Comparison of ENCODE assay signal across 8 mouse cellular contexts in the genomic region with DNA sequence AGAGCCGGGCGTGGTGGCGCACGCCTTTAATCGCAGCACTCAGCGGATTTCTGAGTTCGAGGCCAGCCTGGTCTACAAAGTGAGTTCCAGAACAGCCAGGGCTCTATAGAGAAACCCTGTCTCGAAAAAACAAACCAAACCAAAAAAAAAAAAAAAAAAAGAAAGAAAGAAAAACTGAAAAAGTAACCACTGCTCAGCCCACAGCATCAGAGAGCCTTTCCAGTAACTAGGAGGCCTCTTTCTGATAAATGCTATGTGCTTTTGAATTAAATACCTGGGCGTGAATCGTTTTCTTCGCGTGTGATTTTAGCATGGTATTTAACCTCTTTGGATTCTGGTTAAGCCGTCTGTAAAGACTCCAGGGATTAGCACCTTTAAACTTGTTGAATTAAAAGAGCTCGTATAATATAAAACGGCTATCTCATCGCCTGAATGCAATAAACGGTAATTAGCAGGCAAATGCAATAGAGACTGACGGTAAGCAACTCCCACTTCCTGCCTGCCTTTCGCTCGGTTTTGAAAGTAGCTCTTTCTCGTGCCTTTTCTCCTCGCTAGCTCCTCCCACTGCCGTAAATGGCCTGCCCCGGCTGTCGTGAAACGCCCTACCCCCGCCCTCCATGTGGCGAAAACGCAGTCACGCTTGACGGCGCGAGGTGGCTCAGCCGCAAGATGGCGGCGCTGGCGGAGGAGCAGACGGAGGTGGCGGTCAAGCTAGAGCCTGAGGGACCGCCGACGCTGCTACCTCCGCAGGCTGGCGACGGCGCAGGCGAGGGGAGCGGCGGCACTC. TPM values are rescaled to one million over a fixed set of nuclear protein-coding genes. Genes with fewer than 3 reads are reported as not detected.
DNase-seq lines count a peak whose midpoint lies in the region; ATAC-seq and TF ChIP-seq lines count a peak whose summit lies in the region.

A gene (plus strand): TSS at position 651 of the 787 bp plus-strand sequence.

- DNase-seq in A20 (ENCODE audit: low read depth, low spot score), result peak; percentile 99
- DNase-seq in heart, adult 9 months (ENCODE audit: low spot score in 2 of 2), result peak; percentile 94 to 97
- DNase-seq in monocyte, adult 2 months (ENCODE audit: low read depth in 1 of 2, low spot score in 2 of 2), result peak; percentile 91 to 97
- DNase-seq in spleen, postnatal 36 days (ENCODE audit: low spot score in 2 of 2), result peak; percentile 98

- H3K36me3 ChIP-seq in kidney, embryonic 14.5 days (ENCODE audit: control insufficient read depth, insufficient read depth, low read length), result peaks cover 14% of the 10 kb centered on the region; the same call in 1 of the 2 replicates
- H3K36me3 ChIP-seq in limb, embryonic 15.5 days, result peaks cover 12% of the 10 kb centered on the region

- TF ChIP-seq POLR2A in bone marrow macrophage, adult 2 months (IDR thresholded peaks at IDR 0.05; ENCODE audit: borderline replicate concordance, low read depth, low read length), result no peak
- peak; percentile 97 for TF ChIP-seq POLR2A in embryonic fibroblast, embryonic 13.5 days (IDR thresholded peaks at IDR 0.05; ENCODE audit: low read depth, low read length)

- peak within 1 kb of the TSS; percentile 90 for H3K9ac ChIP-seq in kidney, embryonic 14.5 days (ENCODE audit: low read depth, low read length)
- H3K9ac ChIP-seq in limb, embryonic 15.5 days, result peak within 1 kb of the TSS; percentile 90

- 11% methylated on average over 46 of the region's 49 CpGs for WGBS in kidney, embryonic 14.5 days
- 9% methylated on average over 48 of the region's 49 CpGs for WGBS in limb, embryonic 15.5 days

- H3K27ac ChIP-seq in bone marrow macrophage, adult 2 months (ENCODE audit: insufficient read depth, low read depth, low read length), result peak within 1 kb of the TSS; percentile 57
- H3K27ac ChIP-seq in embryonic fibroblast, embryonic 13.5 days (ENCODE audit: insufficient read depth, low read length), result peak within 1 kb of the TSS; percentile 64
- H3K27ac ChIP-seq in kidney, embryonic 14.5 days (ENCODE audit: low read depth, low read length), result peak within 1 kb of the TSS; percentile 80
- peak within 1 kb of the TSS; percentile 92 for H3K27ac ChIP-seq in limb, embryonic 15.5 days

- peak within 1 kb of the TSS; percentile 61 for H3K4me2 ChIP-seq in kidney, embryonic 14.5 days (replicated peaks; ENCODE audit: low read depth, low read length)
- peak within 1 kb of the TSS; percentile 69 for H3K4me2 ChIP-seq in limb, embryonic 15.5 days

- ATAC-seq in kidney, embryonic 14.5 days (ENCODE audit: low FRiP score, low TSS enrichment), result peak; percentile 81
- peak; percentile 75 for ATAC-seq in limb, embryonic 15.5 days (ENCODE audit: insufficient number of reproducible peaks, low FRiP score, low TSS enrichment, low read depth)

- peaks cover 7% of the 10 kb centered on the region; the same call in 1 of the 2 replicates for H3K4me1 ChIP-seq in bone marrow macrophage, adult 2 months (ENCODE audit: control insufficient read depth, insufficient read depth, low read length)
- H3K4me1 ChIP-seq in embryonic fibroblast, embryonic 13.5 days (ENCODE audit: control insufficient read depth, insufficient read depth, low read length), result no peaks in the 10 kb centered on the region
- H3K4me1 ChIP-seq in kidney, embryonic 14.5 days (ENCODE audit: control insufficient read depth, insufficient read depth, low read length), result peaks cover 9% of the 10 kb centered on the region
- peaks cover 10% of the 10 kb centered on the region for H3K4me1 ChIP-seq in limb, embryonic 15.5 days

- H3K27me3 ChIP-seq in kidney, embryonic 14.5 days (ENCODE audit: control insufficient read depth, insufficient read depth, low read length), result no peaks in the 10 kb centered on the region
- no peaks in the 10 kb centered on the region for H3K27me3 ChIP-seq in limb, embryonic 15.5 days

- H3K4me3 ChIP-seq in bone marrow macrophage, adult 2 months (ENCODE audit: insufficient read depth, low read length), result peak within 1 kb of the TSS; percentile 75
- H3K4me3 ChIP-seq in embryonic fibroblast, embryonic 13.5 days (ENCODE audit: insufficient read depth, low read length), result peak within 1 kb of the TSS; percentile 72
- peak within 1 kb of the TSS; percentile 72 for H3K4me3 ChIP-seq in kidney, embryonic 14.5 days (ENCODE audit: low read length)
- peak within 1 kb of the TSS; percentile 80 for H3K4me3 ChIP-seq in limb, embryonic 15.5 days

- H3K9me3 ChIP-seq in kidney, embryonic 14.5 days (ENCODE audit: control insufficient read depth, low read length), result no peaks in the 10 kb centered on the region
- H3K9me3 ChIP-seq in limb, embryonic 15.5 days, result no peaks in the 10 kb centered on the region

- TF ChIP-seq CTCF in bone marrow macrophage, adult 2 months (IDR thresholded peaks at IDR 0.05; ENCODE audit: low read depth, low read length), result no peak
- no peak for TF ChIP-seq CTCF in embryonic fibroblast, embryonic 13.5 days (IDR thresholded peaks at IDR 0.05; ENCODE audit: borderline replicate concordance, insufficient read depth, low read length)

RNA-seq across cellular contexts. Expression of the gene that starts here (rescaled TPM):
- polyA plus RNA-seq in bone marrow macrophage, adult 2 months (2012; ENCODE audit: insufficient read depth, insufficient read length, missing spikeins), result 4.5 and 4.9 TPM in 2 replicates
- polyA plus RNA-seq in embryonic fibroblast, embryonic 13.5 days (2011; ENCODE audit: insufficient read length, low read depth, missing spikeins), result 3.9 and 5.9 TPM in 2 replicates
- polyA plus RNA-seq in kidney, embryonic 14.5 days (2014; fragmentation: Nextera tagmentation; extraction: Ambion mirVana), result 9.6 and 10.6 TPM in 2 replicates
- polyA plus RNA-seq in limb, embryonic 15.5 days (2015; fragmentation: Nextera tagmentation; extraction: Ambion mirVana), result 3.3 and 4.6 TPM in 2 replicates

Comparison
In these comparisons a context has a peak if more than half of its experiments do, and no peak if none do; other contexts are left out.
1. Peak in every context shown above with its lines: DNase-seq, ATAC-seq, H3K4me3 ChIP-seq and H3K27ac ChIP-seq.